Mouse (Mus musculus) embryonic facial prominence, embryonic 14.5 days (tissue): ENCODE results near the gene Diras2. TPM values are rescaled to one million over a fixed set of nuclear protein-coding genes. Genes with fewer than 3 reads are reported as not detected.

Experiments
- ATAC-seq: fragments of 200-750 bp; cut with Nextera tagmentation; 2 replicates; pipeline ENCODE4 v1.8.0; 2017; ENCODE audit warnings: low read depth, moderate number of reproducible peaks, moderate TSS enrichment
- DNase-seq: peaks from one replicate; pipeline ENCODE4 v3.0.0-alpha.2; 2015; ENCODE audit warnings: low spot score
- H3K27ac ChIP-seq: fragments of 300-500 bp; sonication (generic); replicated peaks from 2 replicates; pipeline ENCODE4 v1.5.1; 2014; ENCODE audit warnings: low read depth, mild to moderate bottlenecking, low read length, moderate library complexity
- H3K27me3 ChIP-seq: fragments of 300-500 bp; sonication (generic); replicated peaks from 2 replicates; pipeline ENCODE4 v1.6.1; 2014; ENCODE audit warnings: low read length; ENCODE audit not compliant: control insufficient read depth, insufficient read depth
- H3K36me3 ChIP-seq: fragments of 300-500 bp; sonication (generic); 2 replicates; pipeline ENCODE4 v1.6.1; 2014; ENCODE audit warnings: low read length, mixed read lengths; ENCODE audit not compliant: control insufficient read depth, insufficient read depth
- H3K4me1 ChIP-seq: fragments of 300-500 bp; sonication (generic); 2 replicates; pipeline ENCODE4 v1.6.1; 2014; ENCODE audit warnings: antibody characterized with exemption, low read length; ENCODE audit not compliant: control insufficient read depth, insufficient read depth
- H3K4me2 ChIP-seq: fragments of 300-500 bp; sonication (generic); 2 replicates; pipeline ENCODE4 v1.6.1; 2014; ENCODE audit warnings: low read depth, mild to moderate bottlenecking, low read length, moderate library complexity, mixed read lengths
- H3K4me3 ChIP-seq: fragments of 300-500 bp; sonication (generic); 2 replicates; pipeline ENCODE4 v1.5.1; 2014; ENCODE audit warnings: low read depth, mild to moderate bottlenecking, low read length
- H3K9ac ChIP-seq: fragments of 300-500 bp; sonication (generic); 2 replicates; pipeline ENCODE4 v1.6.1; 2014; ENCODE audit warnings: low read depth, mild to moderate bottlenecking, low read length, moderate library complexity, mixed read lengths
- H3K9me3 ChIP-seq: fragments of 300-500 bp; sonication (generic); 2 replicates; pipeline ENCODE4 v1.6.1; 2016; ENCODE audit warnings: low read length; ENCODE audit not compliant: control insufficient read depth
- WGBS: fragments of 180-500 bp; shearing (Covaris S2); extraction: QIAGEN DNeasy Blood & Tissue Kit; methylation state at CpG from one replicate; pipeline ENCODE4 v1.1.7; 2014; 5-methylcytosine and 5-hydroxymethylcytosine counted together
- polyA plus RNA-seq: library from polyadenylated mRNA; unstranded; fragments of >200 nt; fragmentation: Nextera tagmentation; extraction: Ambion mirVana; gene quantifications from 2 replicates; pipeline ENCODE4 v1.2.1, GENCODE M21; 2014

The Diras2 gene
- polyA plus RNA-seq, 1 experiment from 2014 or later = 0.67 TPM

GRCm38 (mm10) chr13:52454708-52455250, 76.3 kb downstream of the Diras2 start:
- 72% methylated on average over 11 of the region's 11 CpGs for WGBS
- Histone ChIP-seq H3K9me3 (no peaks in the 10 kb centered on the region), H3K4me3 (no peak overlapping the region), H3K27ac (no peak overlapping the region), H3K36me3 (no peaks in the 10 kb centered on the region), H3K4me2 (no peak overlapping the region), H3K27me3 (no peaks in the 10 kb centered on the region), H3K9ac (no peak overlapping the region), H3K4me1 (0 out of 2 replicates have a peak, but pooled peaks cover 8% of the 10 kb centered on the region)
- DNase-seq (peak; percentile 41), ATAC-seq (no peak)

Other genes with a start within 250 kb of the Diras2 start
- gene Syk, start 51.9 kb upstream of the Diras2 start, polyA plus RNA-seq = 3.2 and 3.5 TPM in 2 replicates